24 mouse cellular contexts compared by ENCODE assay signal in genomic region chr16:58534245-58535142, GRCm38 (mm10). TPM values are rescaled to one million over a fixed set of nuclear protein-coding genes. Genes with fewer than 3 reads are reported as not detected.
DNase-seq lines count a peak whose midpoint lies in the region; ATAC-seq and TF ChIP-seq lines count a peak whose summit lies in the region.
"Had no signal": no experiment of that assay in that cellular context is flagged by ENCODE, and none has a peak within 500 bp of the region (broad histone marks: within the 10 kb centered on the region; RNA-seq: fewer than 3 reads in every experiment).

No protein-coding gene starts in this region.

- H3K4me3 ChIP-seq in G1E (ENCODE audit: low read depth, low read length), result peak overlapping the region; percentile 47; the same call in 1 of the 2 replicates
- H3K4me3 ChIP-seq in intestine, postnatal 0 days (ENCODE audit: low read depth, low read length), result no peak overlapping the region
- no peak overlapping the region for H3K4me3 ChIP-seq in midbrain, embryonic 14.5 days (replicated peaks; ENCODE audit: low read depth, low read length)
- H3K4me3 ChIP-seq: embryonic facial prominence, embryonic 12.5 days; erythroblast, embryonic 14.5 days; forebrain, embryonic 13.5 days; hindbrain, embryonic 10.5 days; left cerebral cortex, adult 2 months; lung, embryonic 15.5 days had no signal

- intact Hi-C loops in heart, postnatal 36 days (cut with DNase I), result loop anchor here (5.0 kb wide), 1 partner anchor 88 kb away; no protein-coding TSS in a partner anchor

- no peaks in the 10 kb centered on the region for H3K36me3 ChIP-seq in G1E (replicated peaks)
- H3K36me3 ChIP-seq in intestine, postnatal 0 days (ENCODE audit: control insufficient read depth, insufficient read depth), result no peaks in the 10 kb centered on the region
- H3K36me3 ChIP-seq in midbrain, embryonic 14.5 days (ENCODE audit: control insufficient read depth, insufficient read depth, low read length), result no peaks in the 10 kb centered on the region
- H3K36me3 ChIP-seq: embryonic facial prominence, embryonic 12.5 days; hindbrain, embryonic 10.5 days; lung, embryonic 15.5 days had no signal

- no peak overlapping the region for H3K4me2 ChIP-seq in intestine, postnatal 0 days (replicated peaks; ENCODE audit: low read depth)
- no peak overlapping the region for H3K4me2 ChIP-seq in midbrain, embryonic 14.5 days (ENCODE audit: low read length)
- H3K4me2 ChIP-seq: embryonic facial prominence, embryonic 12.5 days; forebrain, embryonic 13.5 days; heart, embryonic 11.5 days; lung, embryonic 15.5 days; midbrain, embryonic 11.5 days had no signal

- DNase-seq in heart, adult 11 months, result peak; percentile 51
- no peak for DNase-seq in heart, postnatal 36 days
- DNase-seq in 416B (ENCODE audit: low read depth) (peak; percentile 31), G1E (ENCODE audit: low spot score) (no peak)
- DNase-seq in induced T-regulatory cell, adult 2 months (ENCODE audit: low read depth), result peak; percentile 74
- DNase-seq in cerebellum, adult 18-20 months, result no peak
- no peak for DNase-seq in midbrain, embryonic 14.5 days
- DNase-seq: adrenal gland, adult 2 months; cerebellum, adult 11-12 months; cerebellum, postnatal 14 days; kidney, adult 18-20 months; layer of hippocampus, adult 9-11 months had no signal

- H3K27me3 ChIP-seq in G1E (ENCODE audit: insufficient read depth, low read length), result no peaks in the 10 kb centered on the region
- H3K27me3 ChIP-seq in intestine, postnatal 0 days (replicated peaks; ENCODE audit: control insufficient read depth, insufficient read depth, low read length), result no peaks in the 10 kb centered on the region
- H3K27me3 ChIP-seq in midbrain, embryonic 14.5 days (ENCODE audit: control insufficient read depth, insufficient read depth, low read length), result no peaks in the 10 kb centered on the region
- H3K27me3 ChIP-seq: embryonic facial prominence, embryonic 12.5 days; forebrain, embryonic 13.5 days; lung, embryonic 15.5 days had no signal

- no peak overlapping the region for H3K9ac ChIP-seq in intestine, postnatal 0 days (ENCODE audit: low read depth, low read length)
- H3K9ac ChIP-seq in midbrain, embryonic 14.5 days (replicated peaks; ENCODE audit: low read length), result no peak overlapping the region
- H3K9ac ChIP-seq: embryonic facial prominence, embryonic 12.5 days; forebrain, embryonic 13.5 days; lung, embryonic 15.5 days had no signal

- 87% methylated on average over 7 of the region's 7 CpGs for WGBS in intestine, postnatal 0 days
- 90% methylated on average over 7 of the region's 7 CpGs for WGBS in midbrain, embryonic 14.5 days

- ATAC-seq in G1E (ENCODE audit: extremely low read depth, insufficient number of reproducible peaks, low FRiP score, poor library complexity, severe bottlenecking), result no peak
- ATAC-seq in intestine, postnatal 0 days, result no peak
- no peak for ATAC-seq in midbrain, embryonic 14.5 days (ENCODE audit: low FRiP score, low TSS enrichment)
- ATAC-seq: forebrain, embryonic 13.5 days; hindbrain, embryonic 16.5 days had no signal

- peaks cover 64% of the 10 kb centered on the region for H3K4me1 ChIP-seq in G1E (ENCODE audit: insufficient read depth, low read depth, low read length)
- peaks cover 9% of the 10 kb centered on the region; the same call in 1 of the 2 replicates for H3K4me1 ChIP-seq in intestine, postnatal 0 days (replicated peaks; ENCODE audit: control insufficient read depth, insufficient read depth, low read length)
- H3K4me1 ChIP-seq in midbrain, embryonic 14.5 days (ENCODE audit: control insufficient read depth, insufficient read depth, low read length), result no peaks in the 10 kb centered on the region
- H3K4me1 ChIP-seq: embryonic facial prominence, embryonic 12.5 days; forebrain, embryonic 13.5 days; lung, embryonic 15.5 days had no signal

- no peaks in the 10 kb centered on the region for H3K9me3 ChIP-seq in G1E (replicated peaks)
- no peaks in the 10 kb centered on the region for H3K9me3 ChIP-seq in intestine, postnatal 0 days (ENCODE audit: control insufficient read depth)
- H3K9me3 ChIP-seq in midbrain, embryonic 14.5 days (ENCODE audit: control insufficient read depth, low read length), result no peaks in the 10 kb centered on the region
- H3K9me3 ChIP-seq: embryonic facial prominence, embryonic 12.5 days; forebrain, embryonic 13.5 days; hindbrain, embryonic 10.5 days; lung, embryonic 15.5 days had no signal

- H3K27ac ChIP-seq in intestine, postnatal 0 days (ENCODE audit: low read depth, low read length), result no peak overlapping the region
- no peak overlapping the region for H3K27ac ChIP-seq in midbrain, embryonic 14.5 days (replicated peaks; ENCODE audit: low read depth, low read length)
- H3K27ac ChIP-seq: embryonic facial prominence, embryonic 12.5 days; forebrain, embryonic 13.5 days; hindbrain, embryonic 10.5 days; kidney, postnatal 0 days; left cerebral cortex, adult 2 months; lung, embryonic 15.5 days; macrophage had no signal

- TF ChIP-seq CTCF in G1E (IDR thresholded peaks at IDR 0.05; ENCODE audit: low read depth, low read length), result no peak
- no peak for TF ChIP-seq CTCF in intestine, postnatal 0 days (IDR thresholded peaks at IDR 0.05; ENCODE audit: low read depth)

RNA-seq across cellular contexts. Expression of gene St3gal6, which starts 10.5 kb away (rescaled TPM):
- total RNA-seq in heart, postnatal 36 days (2021), result 10 to 100 TPM; 40.2 to 43.7 TPM
- 327 and 403 TPM in 2 replicates for total RNA-seq in G1E (2014; fragmentation: Nextera tagmentation)
- 104 and 115 TPM in 2 replicates for total RNA-seq in G1E (2017)
- 166 and 198 TPM in 2 replicates for polyA plus RNA-seq in G1E (2012)
- 32.5 and 32.6 TPM in 2 replicates for polyA plus RNA-seq in intestine, postnatal 0 days (2015; fragmentation: Nextera tagmentation; extraction: Ambion mirVana)
- 8.3 and 8.5 TPM in 2 replicates for polyA plus RNA-seq in midbrain, embryonic 14.5 days (2014; fragmentation: Nextera tagmentation; extraction: Ambion mirVana)

Comparison
In these comparisons a context has a peak if more than half of its experiments do, and no peak if none do; other contexts are left out.
1. DNase-seq: peak in heart, adult 11 months (single experiment), 416B (single experiment) and induced T-regulatory cell, adult 2 months (single experiment); none in heart, postnatal 36 days (0 of 2), G1E (single experiment), cerebellum, adult 18-20 months (0 of 2) and midbrain, embryonic 14.5 days (single experiment).